Mouse (Mus musculus) left cerebral cortex, adult 8-10 months (tissue): ENCODE measurements around the gene Thumpd1. TPM values are rescaled to one million over a fixed set of nuclear protein-coding genes. Genes with fewer than 3 reads are reported as not detected.

Source experiments
- DNase-seq, 2 experiments: peaks; one replicate each; pipeline ENCODE4 v3.0.0; 2022; ENCODE audit warnings: low spot score in 2 of 2
- total RNA-seq, 4 experiments: library from RNA; stranded (reverse); gene quantifications; 2 replicates each; pipeline ENCODE4 v1.2.4; 2022

The Thumpd1 gene
- total RNA-seq, 4 experiments from 2014 or later = 43.2 to 49.2 (median 48.2) TPM

DNA sequence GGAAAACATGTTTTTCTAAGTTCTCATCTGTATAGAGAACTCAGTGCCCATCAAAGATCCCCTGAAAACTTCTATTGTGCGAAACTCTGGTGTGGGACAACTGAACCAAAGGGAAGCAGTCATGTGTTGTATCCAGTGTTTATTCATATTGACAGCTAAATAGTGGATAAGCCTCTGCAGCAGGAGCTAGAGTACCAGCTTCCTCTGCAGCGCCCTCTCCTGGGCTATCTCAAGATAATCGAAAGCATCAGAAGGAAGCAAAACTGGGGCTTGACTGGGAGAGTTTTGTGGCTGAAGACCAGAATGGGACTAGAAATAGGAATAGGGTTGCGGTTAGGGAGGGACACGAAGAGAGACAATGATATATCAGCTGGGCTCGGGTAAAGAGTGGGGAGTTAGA lies 49.7 kb downstream of the Thumpd1 start:
- DNase-seq = no peak

DNA sequence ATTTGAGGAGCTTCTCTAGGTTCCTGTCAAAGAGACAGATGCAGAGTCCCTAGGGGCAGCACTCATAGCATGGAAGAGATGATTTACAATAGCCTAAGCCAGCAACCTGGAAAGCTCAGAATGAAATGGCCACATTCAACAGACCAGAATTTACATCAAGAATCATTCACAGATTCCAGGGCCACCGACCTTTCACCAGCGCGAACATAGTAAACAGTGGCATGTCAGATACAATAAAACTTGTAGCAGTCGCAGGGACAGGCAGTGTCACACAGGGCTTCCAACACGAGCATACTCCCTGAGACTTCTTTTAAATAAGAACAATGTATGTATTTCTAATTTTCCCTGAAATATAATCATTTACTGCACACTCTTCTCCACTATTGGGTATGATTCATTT lies 50.2 kb downstream of the Thumpd1 start:
- DNase-seq = no peak

DNA sequence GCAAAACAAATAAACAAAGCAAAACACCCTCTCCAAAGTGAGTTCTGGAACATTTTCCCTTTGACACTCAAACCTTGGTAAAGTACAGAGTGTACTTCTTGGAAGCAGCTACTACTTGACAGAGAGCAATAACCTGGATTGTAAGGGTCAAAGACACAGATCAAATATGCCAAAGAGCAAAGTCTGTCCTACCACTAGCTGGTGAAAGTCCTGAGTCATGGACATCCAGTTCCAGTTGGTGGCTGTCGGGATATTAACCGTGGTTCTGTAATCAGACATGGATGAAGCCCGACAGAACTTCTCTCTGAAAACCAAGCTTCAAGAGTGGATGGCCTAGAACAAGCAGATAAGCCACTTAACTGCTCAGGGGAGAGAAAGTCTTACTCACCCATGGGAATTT lies 52.7 kb downstream of the Thumpd1 start:
- DNase-seq = no peak

Other genes with a start within 250 kb of the Thumpd1 start
- gene Umod, start 241.5 kb downstream of the Thumpd1 start, total RNA-seq = not detected
- 1 to 10 TPM; 1.6 to 3.2 (median 2.0) TPM for gene Acsm5, start 201.3 kb downstream of the Thumpd1 start, total RNA-seq
- gene Pdilt, start 197.3 kb downstream of the Thumpd1 start, total RNA-seq = under 1 TPM in 2 of 4 experiments, not detected in 2; 0.25 to 0.46 TPM
- gene Acsm2, start 166.5 kb downstream of the Thumpd1 start, total RNA-seq = not detected
- gene Acsm1, start 113.8 kb downstream of the Thumpd1 start, total RNA-seq = not detected
- gene Acsm4, start 30.8 kb downstream of the Thumpd1 start, total RNA-seq = under 1 TPM in 1 of 4 experiments, not detected in 3; 0.23 TPM
- gene Acsm3, start 40.1 kb upstream of the Thumpd1 start, total RNA-seq = not detected
- gene Rexo5, start 73.2 kb upstream of the Thumpd1 start, total RNA-seq = 1 to 10 TPM; 1.0 to 3.6 (median 2.1) TPM
- gene Eri2, start 73.3 kb upstream of the Thumpd1 start, total RNA-seq = 1 to 10 TPM; 5.7 to 7.5 (median 7.1) TPM
- 10 to 100 TPM; 10.2 to 16.2 (median 15.1) TPM for gene Lyrm1, start 175.1 kb upstream of the Thumpd1 start, total RNA-seq
- 10 to 100 TPM; 26.3 to 32.1 (median 27.1) TPM for gene Dcun1d3, start 175.5 kb upstream of the Thumpd1 start, total RNA-seq